Mouse (Mus musculus) limb, embryonic 14.5 days (tissue): ENCODE data around the gene Slco4a1. TPM values are rescaled to one million over a fixed set of nuclear protein-coding genes. Genes with fewer than 3 reads are reported as not detected.
A peak's percentile ranks its signal among the peaks of the same experiment; 100 is the strongest.

ENCODE experiments used
- ATAC-seq: fragments of 200-750 bp; cut with Nextera tagmentation; 2 replicates; pipeline ENCODE4 v1.8.0; 2017; ENCODE audit warnings: low read depth, moderate number of reproducible peaks, moderate TSS enrichment; ENCODE audit not compliant: low FRiP score
- DNase-seq: peaks from one replicate; pipeline ENCODE4 v3.0.0-alpha.2; 2015; ENCODE audit warnings: low spot score
- H3K27ac ChIP-seq: fragments of 300-500 bp; sonication (generic); replicated peaks from 2 replicates; pipeline ENCODE4 v1.5.1; 2014; ENCODE audit warnings: low read depth, mild to moderate bottlenecking, low read length, moderate library complexity, mixed read lengths
- H3K27me3 ChIP-seq: fragments of 300-500 bp; sonication (generic); 2 replicates; pipeline ENCODE4 v1.6.1; 2014; ENCODE audit warnings: low read length, mixed read lengths; ENCODE audit not compliant: control insufficient read depth, insufficient read depth
- H3K36me3 ChIP-seq: fragments of 300-500 bp; sonication (generic); 2 replicates; pipeline ENCODE4 v1.6.1; 2014; ENCODE audit warnings: mild to moderate bottlenecking, low read length, moderate library complexity, mixed read lengths; ENCODE audit not compliant: control insufficient read depth, insufficient read depth
- H3K4me1 ChIP-seq: fragments of 300-500 bp; sonication (generic); 2 replicates; pipeline ENCODE4 v1.6.1; 2014; ENCODE audit warnings: antibody characterized with exemption, low read length, mixed read lengths; ENCODE audit not compliant: control insufficient read depth, insufficient read depth
- H3K4me2 ChIP-seq: fragments of 300-500 bp; sonication (generic); replicated peaks from 2 replicates; pipeline ENCODE4 v1.6.1; 2014; ENCODE audit warnings: low read depth, mild to moderate bottlenecking, low read length, moderate library complexity; ENCODE audit not compliant: severe bottlenecking
- H3K4me3 ChIP-seq: fragments of 300-500 bp; sonication (generic); replicated peaks from 2 replicates; pipeline ENCODE4 v1.5.1; 2014; ENCODE audit warnings: low read length
- H3K9ac ChIP-seq: fragments of 300-500 bp; sonication (generic); 2 replicates; pipeline ENCODE4 v1.6.1; 2014; ENCODE audit warnings: mild to moderate bottlenecking, low read depth, low read length, moderate library complexity; ENCODE audit not compliant: severe bottlenecking
- H3K9me3 ChIP-seq: fragments of 300-500 bp; sonication (generic); 2 replicates; pipeline ENCODE4 v1.6.1; 2016; ENCODE audit warnings: low read length; ENCODE audit not compliant: control insufficient read depth
- POLR2A ChIP-seq: fragments of 200-500 bp; IDR thresholded peaks from 2 replicates; pipeline ENCODE4 v1.8.0; 2012; ENCODE audit warnings: inconsistent platforms, mild to moderate bottlenecking, moderate library complexity, borderline replicate concordance; ENCODE audit not compliant: insufficient read depth, insufficient read length; ENCODE audit errors: extremely low read depth
- WGBS: fragments of 180-500 bp; shearing (Covaris S2); extraction: QIAGEN DNeasy Blood & Tissue Kit; methylation state at CpG from one replicate; pipeline ENCODE4 v1.1.7; 2014; 5-methylcytosine and 5-hydroxymethylcytosine counted together
- polyA plus RNA-seq, 2 experiments: library from polyadenylated mRNA; depleted of rRNA in 1 of 2; stranded (reverse) in 1 of 2; unstranded in 1 of 2; fragments of >200 nt; fragmentation: Nextera tagmentation in 1 of 2; extraction: Ambion mirVana in 1 of 2; gene quantifications; 2 replicates each; pipeline versions ENCODE4 v1.2.1 to v1.2.3; 2012 to 2014

The Slco4a1 gene
- polyA plus RNA-seq, 2 experiments: 0.41 to 0.87 TPM

- Histone ChIP-seq H3K4me2 (no peak overlapping the region), H3K9ac (no peak overlapping the region), H3K27ac (no peak overlapping the region), H3K36me3 (no peaks in the 10 kb centered on the region), H3K9me3 (no peaks in the 10 kb centered on the region), H3K4me1 (peaks cover 8% of the 10 kb centered on the region; the same call in 1 of the 2 replicates), H3K4me3 (no peak overlapping the region), H3K27me3 (peaks cover 31% of the 10 kb centered on the region)
- WGBS: 35% methylated on average over 9 of the region's 9 CpGs
- DNase-seq (peak; percentile 67), ATAC-seq (peak; percentile 60; the same call in 1 of the 2 replicates)
- TF ChIP-seq POLR2A: no peak
Measured at GRCm38 (mm10) chr2:180501217-180501967, 45.3 kb downstream of the Slco4a1 start.

GRCm38 (mm10) chr2:180506281-180506680 is 50.2 kb downstream of the Slco4a1 start:
- TF ChIP-seq POLR2A: no peak
- H3K9me3 ChIP-seq: no peaks in the 10 kb centered on the region
- H3K36me3 ChIP-seq: no peaks in the 10 kb centered on the region
- H3K4me1 ChIP-seq: peaks cover 7% of the 10 kb centered on the region; the same call in 1 of the 2 replicates
- no peak overlapping the region for H3K27ac ChIP-seq
- H3K4me3 ChIP-seq: no peak overlapping the region
- DNase-seq: no peak
- ATAC-seq: no peak
- 65% methylated on average over 5 of the region's 5 CpGs for WGBS
- 0 out of 2 replicates have a peak, but pooled peaks cover 2% of the 10 kb centered on the region for H3K27me3 ChIP-seq
- no peak overlapping the region for H3K9ac ChIP-seq
- H3K4me2 ChIP-seq: no peak overlapping the region

GRCm38 (mm10) chr2:180508455-180509115 is 52.5 kb downstream of the Slco4a1 start:
- WGBS: 76% methylated on average over 14 of the region's 14 CpGs
- no peak for TF ChIP-seq POLR2A
- no peak for ATAC-seq
- no peaks in the 10 kb centered on the region for H3K36me3 ChIP-seq
- no peaks in the 10 kb centered on the region for H3K27me3 ChIP-seq
- no peak for DNase-seq
- no peak overlapping the region for H3K27ac ChIP-seq
- H3K9ac ChIP-seq: no peak overlapping the region
- H3K4me3 ChIP-seq: no peak overlapping the region
- no peak overlapping the region for H3K4me2 ChIP-seq
- H3K9me3 ChIP-seq: no peaks in the 10 kb centered on the region
- peaks cover 16% of the 10 kb centered on the region for H3K4me1 ChIP-seq

GRCm38 (mm10) chr2:180510867-180511266 is 54.8 kb downstream of the Slco4a1 start:
- no peaks in the 10 kb centered on the region for H3K9me3 ChIP-seq
- no peaks in the 10 kb centered on the region for H3K27me3 ChIP-seq
- DNase-seq (no peak), ATAC-seq (no peak)
- 33% methylated on average over 5 of the region's 5 CpGs for WGBS
- H3K9ac ChIP-seq: no peak overlapping the region
- no peaks in the 10 kb centered on the region for H3K36me3 ChIP-seq
- no peak overlapping the region for H3K4me3 ChIP-seq
- H3K27ac ChIP-seq: no peak overlapping the region
- H3K4me2 ChIP-seq: no peak overlapping the region
- peaks cover 16% of the 10 kb centered on the region for H3K4me1 ChIP-seq
- no peak for TF ChIP-seq POLR2A

DNA sequence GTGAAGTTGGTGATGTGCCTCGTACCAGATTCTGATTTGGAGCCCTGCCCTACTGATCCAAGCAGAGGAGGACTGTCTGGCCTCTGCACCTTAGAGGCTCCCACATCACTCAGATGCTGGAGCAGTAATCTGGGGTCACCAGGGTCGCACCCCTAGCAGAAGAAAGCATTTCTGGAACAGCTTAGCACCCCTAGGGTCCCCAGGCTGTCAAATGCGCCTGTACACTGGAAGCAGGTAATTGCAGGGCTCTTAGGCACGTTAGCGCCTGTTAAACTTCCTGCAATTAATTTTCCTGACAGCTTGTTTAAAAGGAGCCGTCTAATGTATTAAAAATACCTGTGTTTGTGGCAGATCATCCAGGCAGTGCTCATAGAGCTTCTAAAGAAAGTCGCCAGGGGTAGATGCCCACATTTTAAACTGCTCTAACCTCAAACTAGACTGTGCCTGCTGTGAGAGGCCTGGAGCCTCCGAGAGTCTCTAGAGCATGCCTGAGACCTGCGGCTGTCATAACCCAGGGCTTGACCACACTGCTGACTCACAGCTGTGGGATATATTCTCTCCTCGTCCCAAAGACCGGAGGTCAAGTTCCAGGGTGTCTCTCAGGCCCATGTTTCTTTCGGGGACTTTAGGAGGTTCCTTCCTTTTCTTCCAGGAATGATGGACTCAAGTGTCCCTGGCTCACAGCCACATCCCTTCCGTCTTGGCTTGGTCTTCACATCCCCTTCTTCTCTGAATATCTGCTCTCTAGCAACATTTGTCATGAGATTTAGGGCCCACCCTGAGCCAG is 56.0 kb downstream of the Slco4a1 start:
- Histone ChIP-seq H3K4me2 (no peak overlapping the region), H3K9me3 (no peaks in the 10 kb centered on the region), H3K4me1 (peaks cover 16% of the 10 kb centered on the region), H3K9ac (no peak overlapping the region), H3K27ac (no peak overlapping the region), H3K36me3 (no peaks in the 10 kb centered on the region), H3K27me3 (no peaks in the 10 kb centered on the region), H3K4me3 (no peak overlapping the region)
- no peak for TF ChIP-seq POLR2A
- no peak for ATAC-seq
- 20% methylated on average over 13 of the region's 13 CpGs for WGBS
- DNase-seq: no peak
